Mouse (Mus musculus) adrenal gland, postnatal 10 days (tissue): ENCODE data around the gene Abraxas1. TPM values are rescaled to one million over a fixed set of nuclear protein-coding genes. Genes with fewer than 3 reads are reported as not detected.

ENCODE experiments used
- DNase-seq: peaks from one replicate; pipeline ENCODE4 v3.0.0; 2021; ENCODE audit warnings: mixed read lengths
- long read RNA-seq, 2 experiments: library from polyadenylated mRNA; stranded (forward); transcript quantifications; one replicate each; pipeline ENCODE4 v2.0.0; 2021
- total RNA-seq, 2 experiments: library from RNA; stranded (reverse); gene quantifications; 2 replicates each; pipeline ENCODE4 v1.2.3; 2021

Abraxas1 gene
- total RNA-seq, result 10 to 100 TPM; 12.9 to 17.9 TPM
- long read RNA-seq, experiment 1, transcript Abraxas1-202 (9 exons, 2,139 nt), result major isoform, 6 of 13 reads
- long read RNA-seq, experiment 1, transcript Abraxas1-209 (10 exons, 1,668 nt), result minor isoform, 5 of 13 reads
- long read RNA-seq, experiment 1, partial matches to known transcripts, result 0 of 13 reads
- long read RNA-seq, experiment 1, other reads (novel, unspliced or antisense), result 2 of 13 reads
- long read RNA-seq, experiment 2, partial matches to known transcripts, result 0 of 5 reads
- long read RNA-seq, experiment 2, other reads (novel, unspliced or antisense), result 0 of 5 reads

DNA sequence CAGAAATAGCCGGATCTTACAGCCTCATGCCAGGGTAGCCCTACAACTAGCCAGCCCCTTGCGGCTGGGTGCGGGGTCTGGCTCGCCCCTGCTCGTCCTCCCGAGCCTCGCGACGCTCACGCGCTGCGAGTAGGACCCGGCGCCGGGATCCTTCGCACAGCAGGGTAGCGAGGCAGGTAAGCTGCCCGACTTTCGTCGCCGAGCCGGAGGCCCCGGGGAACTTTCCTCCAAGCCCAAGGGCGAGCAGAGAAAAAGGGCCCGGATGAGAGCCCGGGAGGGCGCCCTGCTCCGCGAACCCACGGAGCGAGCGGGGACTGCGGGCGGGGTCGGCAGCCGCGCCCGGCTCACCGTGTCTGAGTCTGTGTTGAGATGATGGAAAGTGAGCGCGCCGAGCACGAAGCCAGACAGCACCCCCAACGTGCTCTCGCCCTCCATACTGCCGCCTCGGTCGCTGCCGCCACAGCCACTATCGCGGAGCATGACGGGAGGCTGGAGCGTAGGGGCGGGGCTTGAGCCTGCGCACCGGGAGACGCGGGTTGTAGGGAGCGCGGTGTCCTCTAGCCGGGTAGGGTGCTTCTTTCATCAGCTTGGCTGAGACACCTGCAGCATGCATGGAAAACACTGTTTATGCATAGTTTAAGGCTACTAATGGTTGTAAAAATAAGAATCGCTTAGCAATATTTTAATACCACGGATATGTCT is at the start of gene Abraxas1:
Gene Abraxas1, minus strand, starts transcription at position 483 of the 702 bp plus-strand sequence.
- peak; percentile 94 for DNase-seq

DNA sequence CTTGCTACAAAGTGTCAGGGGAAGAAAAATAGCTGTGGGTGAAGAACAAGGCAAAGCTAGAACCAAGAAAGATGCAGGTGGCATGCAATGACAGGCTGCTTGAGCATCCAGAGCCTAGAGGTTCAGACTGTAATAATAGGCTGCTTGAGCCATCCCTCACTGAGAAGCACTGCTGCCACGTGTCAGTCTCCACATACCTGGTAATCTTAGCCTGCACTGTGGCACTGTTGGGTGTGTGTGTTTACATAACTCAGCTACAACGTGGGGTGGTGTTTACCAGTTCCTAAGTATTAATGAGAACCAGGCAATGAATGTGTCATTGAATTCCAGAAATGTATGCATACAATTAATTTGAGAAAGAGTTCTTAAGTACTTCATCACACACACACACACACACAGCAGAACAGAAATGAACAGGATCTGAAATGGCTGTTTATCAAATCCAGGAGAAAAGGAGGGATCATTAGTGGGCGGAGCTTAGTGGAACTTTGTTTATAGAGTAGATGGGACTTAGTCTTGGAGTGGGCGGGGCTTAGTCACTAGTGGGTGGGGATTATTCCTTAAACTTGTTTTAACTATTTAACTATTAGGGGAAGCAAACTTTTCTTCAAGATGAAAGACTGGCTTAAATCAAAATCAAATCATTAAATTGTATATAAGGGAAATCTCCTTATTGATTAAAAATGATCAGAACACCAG is 48.6 kb upstream of the Abraxas1 start:
- DNase-seq, result no peak

DNA sequence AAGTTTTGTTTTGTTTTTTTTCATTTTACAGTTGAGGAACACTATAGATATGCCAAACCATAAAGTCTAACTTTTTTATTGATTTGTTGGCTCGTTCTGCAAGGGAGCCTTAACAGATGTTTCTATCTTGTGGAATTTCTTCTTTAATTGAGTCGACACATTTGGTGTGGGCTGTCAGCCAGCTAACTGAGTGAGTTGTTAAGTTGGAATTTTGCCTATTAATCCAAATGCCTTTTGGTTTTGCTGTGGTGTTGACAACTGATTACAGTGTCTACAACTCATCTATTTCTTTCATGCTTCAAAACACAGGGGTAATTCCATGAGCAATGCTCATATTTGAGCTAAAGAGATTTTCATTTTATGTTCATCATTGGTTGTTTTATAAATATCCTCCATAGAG is 45.4 kb upstream of the Abraxas1 start:
- DNase-seq, result peak; percentile 21

DNA sequence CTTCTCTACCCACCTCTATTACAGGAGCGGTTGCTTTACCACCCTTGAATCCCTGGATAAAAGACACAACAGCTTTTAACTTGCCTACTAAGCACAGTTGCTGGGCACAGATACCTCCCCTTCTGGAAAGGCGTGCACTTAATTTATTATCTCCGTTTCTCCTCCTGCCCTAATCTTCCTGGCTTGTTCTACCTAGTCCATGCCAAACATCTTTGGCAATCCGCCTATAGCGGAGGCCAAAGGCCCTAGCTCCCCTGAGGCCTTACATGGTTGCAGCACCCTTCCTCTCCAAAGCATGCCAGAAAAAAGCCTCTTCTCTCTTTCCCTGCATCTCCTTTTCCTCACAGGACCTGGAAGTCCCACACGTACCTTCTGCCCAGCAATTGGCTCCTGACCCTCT is 43.7 kb upstream of the Abraxas1 start:
- DNase-seq, result peak; percentile 71

DNA sequence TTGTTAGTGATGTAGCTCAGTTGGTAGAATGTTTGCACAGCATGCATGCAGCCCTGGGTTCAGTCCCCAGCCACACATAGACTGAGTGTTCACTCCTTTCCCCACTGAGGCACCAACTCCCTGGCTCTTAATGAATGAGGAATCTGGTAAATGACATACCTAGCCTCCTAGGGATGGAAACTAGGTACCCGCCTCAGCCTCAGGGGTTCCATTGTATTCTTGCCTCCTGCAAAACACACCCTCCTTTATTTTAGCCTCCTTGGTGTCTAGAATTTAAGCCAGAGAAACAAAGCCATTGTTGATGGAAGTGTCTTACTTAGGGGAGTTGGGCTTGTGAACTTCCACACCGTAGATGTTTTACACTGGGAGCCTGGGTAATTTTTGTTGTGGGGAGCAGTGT is 42.3 kb upstream of the Abraxas1 start:
- DNase-seq, result no peak

DNA sequence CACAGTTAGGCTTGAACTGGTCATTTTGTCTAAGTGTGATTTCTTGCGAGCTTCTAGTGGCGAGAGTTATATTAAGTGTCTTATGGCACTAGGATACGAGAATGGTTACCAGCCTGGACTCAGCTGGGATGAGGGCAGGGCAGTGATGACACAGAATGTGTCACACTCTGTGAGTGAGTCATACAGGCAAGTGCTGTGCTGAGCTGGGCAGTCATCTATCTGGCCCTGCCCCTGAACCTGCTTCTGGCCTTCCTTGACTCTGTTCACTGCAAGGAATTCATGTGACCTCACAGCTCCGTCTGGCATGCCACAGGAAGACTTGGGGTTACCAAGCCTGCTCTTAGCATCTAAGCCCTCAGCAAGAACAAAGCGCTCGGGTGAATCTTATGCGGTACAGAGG is 41.0 kb upstream of the Abraxas1 start:
- DNase-seq, result peak; percentile 55

DNA sequence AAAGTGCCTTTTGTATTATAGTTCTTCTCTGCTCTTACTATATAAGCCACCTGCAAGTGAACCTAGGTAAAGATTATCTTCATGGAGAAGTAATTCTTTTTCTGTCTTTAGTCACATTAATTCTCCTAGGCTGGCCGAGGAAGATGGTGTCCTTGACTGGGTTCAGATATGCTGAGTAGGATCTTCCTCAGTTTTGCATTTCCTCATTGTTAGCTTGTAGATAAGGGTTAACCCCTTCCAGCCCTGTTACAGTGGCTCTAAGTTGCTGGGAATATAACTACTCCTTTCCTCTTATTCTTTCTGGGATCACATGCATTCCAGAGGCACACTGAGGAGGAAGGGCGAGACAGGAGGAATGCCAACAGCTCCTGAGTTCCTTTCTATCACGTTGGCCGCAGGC is 40.4 kb upstream of the Abraxas1 start:
- DNase-seq, result no peak

DNA sequence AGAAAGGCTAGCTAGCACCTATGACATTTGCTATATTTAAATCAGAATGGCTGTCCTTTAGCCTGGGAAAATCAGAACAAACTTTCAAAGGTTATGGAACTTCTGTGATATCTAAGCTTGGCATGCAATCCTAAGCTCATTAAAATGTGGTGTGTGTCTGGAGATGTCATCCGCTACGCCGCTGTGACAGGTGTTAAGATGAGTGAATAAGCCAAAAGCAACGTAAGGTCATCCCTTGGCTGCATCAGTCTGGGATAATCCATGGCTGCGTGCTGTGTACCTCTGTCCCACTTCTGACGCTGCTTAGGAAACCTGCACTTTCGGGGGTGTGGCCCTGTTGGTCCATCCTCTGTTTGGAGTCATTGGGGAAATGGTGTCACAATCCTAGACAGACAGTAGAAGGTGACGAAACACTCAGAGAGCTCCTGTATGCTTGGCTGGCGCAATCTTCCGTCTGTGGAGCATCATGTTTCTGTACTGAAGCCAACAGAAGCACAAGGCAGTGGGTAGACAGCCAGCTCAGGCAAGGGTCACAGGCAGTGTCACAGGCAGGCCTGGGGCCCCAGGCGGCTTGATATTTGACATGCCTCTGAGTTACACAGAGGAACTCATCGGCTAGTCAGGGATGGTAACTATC is 39.8 kb upstream of the Abraxas1 start:
- peak; percentile 79 for DNase-seq

DNA sequence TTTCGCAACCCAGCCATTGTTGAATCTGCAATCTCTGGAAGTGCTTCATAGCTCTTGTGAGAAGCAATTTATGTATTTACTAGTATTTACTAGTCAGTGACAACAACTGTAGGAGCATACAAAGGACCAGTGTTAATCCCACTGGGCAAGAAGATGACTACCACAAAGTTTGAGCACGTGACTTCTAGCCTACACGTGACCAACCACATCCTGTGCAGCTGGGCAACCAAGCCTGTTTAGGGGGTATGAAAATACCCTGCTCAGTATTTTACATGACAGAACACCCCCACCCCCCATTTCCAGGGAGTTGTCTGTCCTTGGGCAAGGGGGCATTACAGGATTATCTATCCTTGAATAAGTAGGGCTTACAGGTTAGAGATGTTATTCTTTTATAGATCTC is 35.8 kb upstream of the Abraxas1 start:
- DNase-seq, result no peak

DNA sequence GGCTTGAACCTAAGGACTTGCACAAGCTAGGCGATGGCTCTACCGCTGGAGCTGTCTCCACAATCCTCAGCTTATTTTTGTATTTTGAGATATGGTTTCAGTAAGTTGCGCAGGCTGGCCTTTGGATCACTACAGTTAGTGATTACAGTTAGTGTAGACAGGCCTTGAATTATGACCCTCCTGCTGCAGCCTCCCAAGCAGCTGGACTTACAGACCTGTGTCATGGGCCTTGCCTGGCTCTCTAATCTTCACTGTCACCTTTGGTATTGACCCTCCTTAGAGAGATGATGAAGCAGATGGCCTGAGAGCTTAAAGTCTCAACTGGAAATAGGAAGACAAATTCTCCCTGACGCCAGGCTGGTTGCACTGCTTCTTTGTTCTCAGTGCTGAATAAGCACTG is 33.2 kb upstream of the Abraxas1 start:
- DNase-seq, result no peak

DNA sequence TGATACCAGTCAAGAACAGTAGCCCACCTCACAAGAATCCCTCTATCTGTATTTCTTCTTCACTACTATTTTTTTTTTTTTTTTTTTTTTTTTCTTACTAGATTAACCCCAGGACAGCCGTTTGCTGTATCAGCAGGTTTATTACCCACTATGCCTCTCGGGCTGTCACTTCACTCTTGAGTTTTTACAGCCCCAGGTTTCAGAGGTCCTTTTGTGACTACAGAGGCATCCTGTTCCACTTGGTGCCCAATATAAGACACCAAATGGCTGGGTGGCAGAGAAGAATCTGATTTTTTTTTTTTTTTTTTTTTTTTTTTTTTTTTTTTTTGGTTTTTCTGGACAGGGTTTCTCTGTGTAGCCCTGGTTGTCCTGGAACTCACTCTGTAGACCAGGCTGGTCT is 26.4 kb upstream of the Abraxas1 start:
- DNase-seq, result no peak

DNA sequence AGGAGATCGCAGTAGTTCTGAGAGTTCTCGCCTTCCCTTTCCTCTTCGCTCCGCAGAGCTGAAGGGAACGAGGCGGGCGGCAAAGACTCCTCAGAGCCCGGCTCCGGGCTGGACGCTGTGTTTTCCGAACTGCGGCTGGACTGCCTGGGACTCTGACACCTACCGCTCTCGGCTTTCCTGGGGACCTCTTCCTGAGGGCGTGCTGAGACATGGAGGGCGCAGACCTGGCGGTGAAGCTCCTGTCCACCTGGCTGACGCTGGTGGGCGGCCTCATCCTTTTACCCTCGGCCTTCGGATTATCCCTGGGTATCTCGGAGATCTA is 25.8 kb upstream of the Abraxas1 start:
- DNase-seq, result no peak

DNA sequence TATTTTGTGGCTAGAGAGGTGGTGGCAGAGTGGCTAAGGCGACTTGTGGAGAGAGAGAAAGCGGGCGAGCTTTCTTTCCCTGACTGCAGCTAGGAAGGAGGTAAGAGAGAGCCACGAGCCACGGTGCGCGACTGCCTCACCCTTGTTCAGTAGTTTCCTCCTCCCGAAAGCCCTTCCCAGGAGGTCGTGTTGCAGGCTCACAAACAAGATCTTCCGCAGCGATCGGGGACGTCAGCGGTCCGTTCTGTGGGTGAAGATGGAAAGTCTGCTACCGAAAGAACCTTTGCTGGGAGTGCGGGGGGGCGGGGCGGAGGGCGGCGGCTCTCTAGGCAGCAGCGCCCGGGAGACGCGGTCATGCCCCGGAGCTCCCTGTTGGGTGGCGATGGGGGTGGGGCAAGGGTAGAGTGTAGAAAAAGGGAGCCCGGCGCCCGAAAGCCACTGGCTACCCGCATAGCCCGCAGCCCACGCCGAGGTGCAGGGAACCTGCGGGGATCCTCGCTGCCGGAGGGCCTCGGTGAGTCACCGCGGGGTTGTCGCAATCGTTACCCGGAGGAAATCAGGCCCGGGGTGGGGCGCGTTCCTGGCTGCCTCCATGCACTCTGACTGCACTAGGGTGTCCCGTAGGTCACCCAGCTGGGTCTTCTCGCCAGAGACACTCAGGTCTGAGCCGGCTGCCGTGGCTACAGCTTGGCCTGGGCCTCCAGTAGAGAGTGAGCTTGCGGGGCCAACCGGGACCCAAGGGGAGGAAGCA is 25.3 kb upstream of the Abraxas1 start:
- peak; percentile 87 for DNase-seq

DNA sequence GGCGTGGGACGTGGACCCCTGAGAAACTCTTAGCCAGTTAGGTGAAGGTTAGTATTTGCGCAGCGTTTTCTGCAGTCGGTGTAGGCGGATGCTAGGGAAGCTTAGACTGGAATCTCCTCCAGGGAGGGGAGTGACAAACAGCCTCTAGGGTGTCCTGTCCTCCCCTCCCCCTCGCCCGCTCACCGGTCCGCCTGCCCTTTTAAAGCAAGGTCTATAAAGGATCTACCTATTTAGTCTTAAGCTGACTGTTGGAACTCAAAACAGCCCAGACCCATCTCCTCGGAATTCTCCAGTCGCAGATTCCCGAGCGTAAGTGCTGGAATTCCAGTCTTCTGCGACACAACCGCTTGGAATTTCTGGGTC is 24.7 kb upstream of the Abraxas1 start, which contains the start of gene Gpat3:
Gene Gpat3, plus strand, starts transcription at position 229 of the 363 bp plus-strand sequence.
- peak; percentile 57 for DNase-seq

DNA sequence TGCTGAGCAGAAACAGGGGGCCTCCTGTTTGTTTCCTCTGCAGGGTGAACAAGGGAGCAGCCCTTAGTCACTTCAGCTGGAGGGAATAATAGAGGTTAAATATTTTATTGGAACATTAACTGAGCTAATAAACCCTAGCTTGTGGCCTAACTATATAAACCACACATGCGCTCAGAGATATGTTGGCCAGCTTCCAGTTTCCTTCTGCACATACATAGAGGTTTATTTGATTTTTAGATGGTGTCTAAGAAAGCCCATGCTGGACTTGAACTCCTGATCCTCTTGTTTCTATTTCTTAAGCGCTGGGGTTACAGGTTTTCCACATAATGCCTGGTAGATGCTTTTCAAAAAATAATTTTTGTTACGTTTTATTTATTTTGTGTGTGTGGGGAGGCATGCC is 23.7 kb upstream of the Abraxas1 start:
- no peak for DNase-seq

DNA sequence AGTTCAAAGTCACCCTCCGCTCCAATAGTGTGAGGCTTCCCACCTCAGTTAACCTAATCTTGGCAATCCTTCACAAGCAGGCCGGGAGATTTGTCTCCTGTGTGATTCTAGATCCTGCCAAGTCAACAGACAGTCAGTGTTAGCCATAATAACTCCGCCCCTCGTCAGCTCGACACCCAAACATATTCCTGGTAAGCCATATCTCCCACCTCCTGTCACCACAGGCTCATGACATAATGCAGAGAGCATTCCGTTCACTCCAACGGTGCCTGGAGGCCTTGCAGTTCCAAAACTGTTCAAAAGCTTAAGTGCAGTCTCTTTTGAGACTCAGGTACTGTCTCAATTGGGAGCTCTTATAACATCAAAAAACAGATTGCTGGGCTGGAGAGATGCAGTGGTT is 17.1 kb upstream of the Abraxas1 start:
- no peak for DNase-seq

DNA sequence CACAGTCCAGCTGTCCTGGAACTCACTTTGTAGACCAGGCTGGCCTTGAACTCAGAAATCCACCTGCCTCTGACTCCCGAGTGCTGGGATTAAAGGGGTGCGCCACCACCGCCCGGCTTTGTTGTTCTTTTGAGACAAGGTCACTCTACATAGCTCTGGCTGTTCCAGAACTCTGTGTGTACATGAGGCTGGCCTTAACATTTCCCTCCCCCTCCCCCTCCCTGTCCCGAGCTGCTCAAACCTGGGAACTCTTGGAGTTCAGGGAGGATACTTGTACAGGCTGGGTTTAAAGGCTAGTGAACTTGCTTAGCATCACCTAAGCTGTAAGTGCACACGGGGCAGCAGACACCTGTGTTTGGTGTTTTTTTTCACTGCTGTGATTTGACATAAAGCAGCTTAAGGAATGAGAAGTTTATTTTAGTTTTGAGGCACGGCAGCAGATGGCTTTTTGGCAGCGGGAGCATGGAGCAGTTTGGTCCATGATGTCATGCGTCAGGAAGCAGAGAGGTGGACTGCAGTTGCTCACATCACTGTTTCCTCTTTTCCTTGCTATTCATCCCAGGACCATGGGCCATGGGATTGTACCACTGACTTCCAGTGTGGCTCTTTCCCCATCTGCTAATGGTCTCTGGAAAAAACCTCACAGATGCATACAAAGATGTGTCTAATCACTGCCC is 15.2 kb upstream of the Abraxas1 start:
- no peak for DNase-seq

DNA sequence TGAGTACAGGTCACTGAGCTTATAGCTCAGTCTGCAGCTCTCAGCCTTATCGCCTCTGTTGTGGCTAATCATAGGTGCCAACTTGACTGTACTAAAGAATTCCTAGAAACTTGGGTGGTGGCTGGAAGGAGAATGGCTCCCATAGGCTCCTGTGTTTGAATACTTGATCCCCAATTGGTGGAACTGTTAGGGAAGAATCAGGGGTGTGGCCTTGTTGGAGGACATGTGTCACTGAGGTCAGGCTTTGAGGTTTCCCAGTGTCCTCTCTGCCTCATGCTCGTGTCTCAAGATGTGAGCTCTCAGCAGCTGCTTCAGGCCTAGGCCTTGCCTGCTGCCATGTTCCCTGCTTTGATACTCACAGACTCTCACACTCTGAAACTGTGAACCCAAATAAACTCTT is 13.1 kb upstream of the Abraxas1 start:
- DNase-seq, result no peak

DNA sequence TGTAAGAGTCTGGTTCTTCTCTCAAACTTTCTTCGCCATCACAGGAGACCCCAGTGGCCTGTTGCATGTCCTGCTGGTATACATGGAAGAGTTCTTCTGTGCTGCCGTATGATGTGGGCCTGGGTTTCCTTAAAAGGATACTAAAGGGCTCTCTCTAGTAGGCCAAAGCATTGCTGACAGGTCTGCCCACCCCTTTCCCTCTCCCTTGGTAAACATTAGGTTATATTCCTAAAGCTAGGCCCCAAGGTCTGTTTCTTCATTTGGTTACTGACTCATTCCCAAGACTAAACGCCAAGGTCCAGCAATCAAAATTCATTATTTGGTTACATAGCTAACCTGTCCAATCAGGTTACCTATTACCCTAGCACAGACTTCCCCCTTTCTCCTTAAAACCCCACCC is 11.9 kb upstream of the Abraxas1 start:
- no peak for DNase-seq

DNA sequence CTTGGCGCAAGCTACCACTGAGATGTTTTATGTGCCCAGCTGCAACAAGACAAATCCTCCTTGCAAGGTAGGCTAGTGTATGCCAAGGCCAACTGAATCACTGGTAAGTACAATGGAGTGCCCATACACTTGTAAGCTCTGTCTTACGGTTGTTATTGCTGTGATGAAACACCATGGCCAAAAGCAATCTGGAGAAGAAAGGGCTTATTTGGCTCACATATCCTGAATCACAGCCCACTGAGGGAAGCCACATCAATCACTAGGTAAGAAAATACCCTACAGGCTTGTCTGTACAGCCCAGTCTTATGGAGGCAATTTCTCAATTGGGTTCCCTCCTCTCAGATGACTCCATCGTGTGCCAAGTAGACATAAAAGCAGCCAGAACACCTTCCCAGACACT is 7.9 kb upstream of the Abraxas1 start:
- no peak for DNase-seq

DNA sequence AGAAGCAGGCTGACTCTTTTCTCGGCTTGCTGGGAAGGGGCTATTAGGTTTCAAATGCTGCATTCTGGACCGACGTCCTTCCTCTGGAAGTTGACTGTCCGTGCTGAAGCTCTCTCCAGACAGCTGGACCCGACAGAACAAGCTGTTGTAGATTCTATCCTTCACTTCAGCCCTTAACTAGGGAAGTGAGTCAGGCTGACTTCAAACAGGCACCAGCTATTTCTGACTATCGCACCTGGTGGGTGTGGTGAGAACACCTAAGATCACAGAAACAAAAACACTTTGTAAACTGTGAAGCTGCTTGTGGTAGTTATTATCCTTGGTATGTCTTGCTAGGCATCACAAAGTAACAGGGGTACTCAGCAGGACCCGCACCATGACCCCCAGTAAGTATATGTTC is 5.8 kb upstream of the Abraxas1 start:
- no peak for DNase-seq

DNA sequence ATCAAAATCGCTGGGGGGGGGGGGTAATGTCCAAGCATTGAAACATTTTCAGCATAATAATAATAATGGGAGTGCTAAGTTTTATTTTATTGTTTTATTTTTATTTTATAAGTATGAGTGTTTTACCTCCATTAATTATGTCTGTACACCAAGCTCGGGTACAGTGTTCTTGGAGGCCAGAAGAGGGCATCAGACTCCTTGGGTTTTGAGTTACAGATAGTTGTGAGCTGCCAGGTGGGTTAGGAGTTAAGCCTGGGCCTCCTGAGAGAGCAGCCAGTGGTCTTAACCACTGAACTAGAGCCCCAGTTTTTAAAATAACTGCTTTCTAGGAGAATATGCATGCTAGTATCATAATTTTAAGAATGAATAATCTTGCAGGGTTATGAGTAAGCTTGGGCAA is 5.2 kb upstream of the Abraxas1 start:
- DNase-seq, result no peak
